Mouse (Mus musculus): Measurements from ENCODE around the gene Tmem104. TPM values are rescaled to one million over a fixed set of nuclear protein-coding genes. Genes with fewer than 3 reads are reported as not detected.

The Tmem104 gene
- polyA plus RNA-seq, 1 experiment from 2014 or later = 6.5 TPM

GRCm38 (mm10) chr11:115259134-115259533 is 71.8 kb downstream of the Tmem104 start:
- Histone ChIP-seq H3K27me3 (ENCODE audit: control insufficient read depth, insufficient read depth, low read length) (peaks cover 97% of the 10 kb centered on the region), H3K4me1 (ENCODE audit: control insufficient read depth in 2 of 2, insufficient read depth in 2 of 2, low read length in 2 of 2) (peaks cover 2 to 3% of the 10 kb centered on the region in 2 experiments; a peak in 2 of 4 replicates), H3K4me3 (ENCODE audit: control insufficient read depth in 1 of 2, insufficient read depth in 1 of 2, low read depth in 1 of 2, low read length in 2 of 2) (no peak overlapping the region), H3K27ac (replicated peaks in 1 of 2; ENCODE audit: control insufficient read depth in 1 of 2, insufficient read depth in 1 of 2, low read depth in 2 of 2, low read length in 2 of 2) (no peak overlapping the region), H3K9ac (ENCODE audit: low read length) (no peak overlapping the region), H3K9me3 (ENCODE audit: control insufficient read depth, low read length) (no peaks in the 10 kb centered on the region), H3K36me3 (ENCODE audit: control insufficient read depth, insufficient read depth, low read length) (no peaks in the 10 kb centered on the region), H3K4me2 (ENCODE audit: low read length) (no peak overlapping the region)
- ATAC-seq (ENCODE audit: insufficient number of reproducible peaks, insufficient read depth, low FRiP score, low read depth) = no peak
- WGBS = 66% methylated on average over 4 of the region's 4 CpGs

- Histone ChIP-seq H3K4me3 (ENCODE audit: control insufficient read depth in 1 of 2, insufficient read depth in 1 of 2, low read depth in 1 of 2, low read length in 2 of 2) (no peak overlapping the region), H3K9me3 (ENCODE audit: control insufficient read depth, low read length) (no peaks in the 10 kb centered on the region), H3K27me3 (ENCODE audit: control insufficient read depth, insufficient read depth, low read length) (peaks cover 99% of the 10 kb centered on the region), H3K36me3 (ENCODE audit: control insufficient read depth, insufficient read depth, low read length) (no peaks in the 10 kb centered on the region), H3K4me1 (ENCODE audit: control insufficient read depth in 2 of 2, insufficient read depth in 2 of 2, low read length in 2 of 2) (peaks cover 9 to 22% of the 10 kb centered on the region in 2 experiments; a peak in 3 of 4 replicates), H3K27ac (replicated peaks in 1 of 2; ENCODE audit: control insufficient read depth in 1 of 2, insufficient read depth in 1 of 2, low read depth in 2 of 2, low read length in 2 of 2) (no peak overlapping the region), H3K4me2 (ENCODE audit: low read length) (no peak overlapping the region), H3K9ac (ENCODE audit: low read length) (no peak overlapping the region)
- no peak for ATAC-seq (ENCODE audit: insufficient number of reproducible peaks, insufficient read depth, low FRiP score, low read depth)
- WGBS = 64% methylated on average over 11 of the region's 11 CpGs
Measured at GRCm38 (mm10) chr11:115262954-115263353, 75.7 kb downstream of the Tmem104 start.

- 54% methylated on average over 7 of the region's 7 CpGs for WGBS
Measured at GRCm38 (mm10) chr11:115264136-115264861, 77.0 kb downstream of the Tmem104 start.

GRCm38 (mm10) chr11:115264862-115265668 is 77.8 kb downstream of the Tmem104 start:
- ATAC-seq (ENCODE audit: insufficient number of reproducible peaks, insufficient read depth, low FRiP score, low read depth) = no peak
- no peaks in the 10 kb centered on the region for H3K9me3 ChIP-seq (ENCODE audit: control insufficient read depth, low read length)
- peaks cover 8% of the 10 kb centered on the region; the same call in 1 of the 2 replicates for H3K36me3 ChIP-seq (ENCODE audit: control insufficient read depth, insufficient read depth, low read length)
- H3K4me1 ChIP-seq (ENCODE audit: control insufficient read depth in 2 of 2, insufficient read depth in 2 of 2, low read length in 2 of 2) = peaks cover 9 to 21% of the 10 kb centered on the region in 2 experiments; a peak in 3 of 4 replicates
- 7% methylated on average over 38 of the region's 39 CpGs for WGBS
- H3K4me3 ChIP-seq (ENCODE audit: control insufficient read depth in 1 of 2, insufficient read depth in 1 of 2, low read depth in 1 of 2, low read length in 2 of 2) = peak overlapping the region; percentile 11 to 14; a peak in 3 of 4 replicates
- peaks cover 92% of the 10 kb centered on the region for H3K27me3 ChIP-seq (ENCODE audit: control insufficient read depth, insufficient read depth, low read length)
- H3K27ac ChIP-seq (replicated peaks in 1 of 2; ENCODE audit: control insufficient read depth in 1 of 2, insufficient read depth in 1 of 2, low read depth in 2 of 2, low read length in 2 of 2) = no peak overlapping the region
- H3K4me2 ChIP-seq (ENCODE audit: low read length) = peak overlapping the region; percentile 84
- H3K9ac ChIP-seq (ENCODE audit: low read length) = no peak overlapping the region

More at GRCm38 (mm10) chr11:115264136-115264861, 77.0 kb downstream of the Tmem104 start:
- no peak overlapping the region for H3K27ac ChIP-seq (replicated peaks in 1 of 2; ENCODE audit: control insufficient read depth in 1 of 2, insufficient read depth in 1 of 2, low read depth in 2 of 2, low read length in 2 of 2)
- no peak for ATAC-seq (ENCODE audit: insufficient number of reproducible peaks, insufficient read depth, low FRiP score, low read depth)
- no peaks in the 10 kb centered on the region for H3K9me3 ChIP-seq (ENCODE audit: control insufficient read depth, low read length)
- peaks cover 96% of the 10 kb centered on the region for H3K27me3 ChIP-seq (ENCODE audit: control insufficient read depth, insufficient read depth, low read length)
- H3K9ac ChIP-seq (ENCODE audit: low read length) = no peak overlapping the region
- no peak overlapping the region for H3K4me3 ChIP-seq (ENCODE audit: control insufficient read depth in 1 of 2, insufficient read depth in 1 of 2, low read depth in 1 of 2, low read length in 2 of 2)
- no peak overlapping the region for H3K4me2 ChIP-seq (ENCODE audit: low read length)
- peaks cover 5% of the 10 kb centered on the region; the same call in 1 of the 2 replicates for H3K36me3 ChIP-seq (ENCODE audit: control insufficient read depth, insufficient read depth, low read length)
- peaks cover 9 to 21% of the 10 kb centered on the region in 2 experiments; a peak in 3 of 4 replicates for H3K4me1 ChIP-seq (ENCODE audit: control insufficient read depth in 2 of 2, insufficient read depth in 2 of 2, low read length in 2 of 2)

- H3K9me3 ChIP-seq (ENCODE audit: control insufficient read depth, low read length) = no peaks in the 10 kb centered on the region
- ATAC-seq (ENCODE audit: insufficient number of reproducible peaks, insufficient read depth, low FRiP score, low read depth) = no peak
- peaks cover 84% of the 10 kb centered on the region for H3K27me3 ChIP-seq (ENCODE audit: control insufficient read depth, insufficient read depth, low read length)
- peaks cover 11 to 21% of the 10 kb centered on the region in 2 experiments for H3K4me1 ChIP-seq (ENCODE audit: control insufficient read depth in 2 of 2, insufficient read depth in 2 of 2, low read length in 2 of 2)
- H3K27ac ChIP-seq (replicated peaks in 1 of 2; ENCODE audit: control insufficient read depth in 1 of 2, insufficient read depth in 1 of 2, low read depth in 2 of 2, low read length in 2 of 2) = no peak overlapping the region
- peak overlapping the region; percentile 84 for H3K4me2 ChIP-seq (ENCODE audit: low read length)
- no peak overlapping the region for H3K9ac ChIP-seq (ENCODE audit: low read length)
- 3% methylated on average over 20 of the region's 20 CpGs for WGBS
- peaks cover 8% of the 10 kb centered on the region; the same call in 1 of the 2 replicates for H3K36me3 ChIP-seq (ENCODE audit: control insufficient read depth, insufficient read depth, low read length)
- H3K4me3 ChIP-seq (ENCODE audit: control insufficient read depth in 1 of 2, insufficient read depth in 1 of 2, low read depth in 1 of 2, low read length in 2 of 2) = peak overlapping the region in 1 of 2 experiments; percentile 46; a peak in 1 of 4 replicates
Measured at GRCm38 (mm10) chr11:115265771-115266399, 78.6 kb downstream of the Tmem104 start.

- ATAC-seq (ENCODE audit: insufficient number of reproducible peaks, insufficient read depth, low FRiP score, low read depth) = 0 out of 2 replicates have a peak, but pooled peaks have one; percentile 9
- Histone ChIP-seq H3K27me3 (ENCODE audit: control insufficient read depth, insufficient read depth, low read length) (peaks cover 79% of the 10 kb centered on the region), H3K36me3 (ENCODE audit: control insufficient read depth, insufficient read depth, low read length) (peaks cover 12% of the 10 kb centered on the region; the same call in 1 of the 2 replicates), H3K9ac (ENCODE audit: low read length) (peak overlapping the region; percentile 61), H3K4me1 (ENCODE audit: control insufficient read depth in 2 of 2, insufficient read depth in 2 of 2, low read length in 2 of 2) (peaks cover 11 to 21% of the 10 kb centered on the region in 2 experiments), H3K4me2 (ENCODE audit: low read length) (peak overlapping the region; percentile 84), H3K9me3 (ENCODE audit: control insufficient read depth, low read length) (no peaks in the 10 kb centered on the region), H3K4me3 (ENCODE audit: control insufficient read depth in 1 of 2, insufficient read depth in 1 of 2, low read depth in 1 of 2, low read length in 2 of 2) (peak overlapping the region; percentile 28 to 46), H3K27ac (replicated peaks in 1 of 2; ENCODE audit: control insufficient read depth in 1 of 2, insufficient read depth in 1 of 2, low read depth in 2 of 2, low read length in 2 of 2) (no peak overlapping the region)
- 4% methylated on average over 22 of the region's 22 CpGs for WGBS
Measured at GRCm38 (mm10) chr11:115266400-115266778, 79.1 kb downstream of the Tmem104 start.
